Mouse (Mus musculus): ENCODE results near the gene Minos1. TPM values are rescaled to one million over a fixed set of nuclear protein-coding genes. Genes with fewer than 3 reads are reported as not detected.

The Minos1 gene
- polyA plus RNA-seq, 1 experiment = 137 TPM

- Histone ChIP-seq H3K27ac (ENCODE audit: insufficient read depth, low read length) (no peak overlapping the region), H3K4me3 (ENCODE audit: low read depth, low read length) (no peak overlapping the region), H3K36me3 (ENCODE audit: control insufficient read depth, insufficient read depth, low read length, poor library complexity, severe bottlenecking) (no peaks in the 10 kb centered on the region), H3K9ac (ENCODE audit: low read depth, poor library complexity, severe bottlenecking) (no peak overlapping the region), H3K4me1 (ENCODE audit: control insufficient read depth, insufficient read depth, low read length) (no peaks in the 10 kb centered on the region), H3K9me3 (replicated peaks; ENCODE audit: control insufficient read depth, insufficient read depth, low read length, poor library complexity, severe bottlenecking) (no peaks in the 10 kb centered on the region), H3K27me3 (ENCODE audit: control insufficient read depth, insufficient read depth, low read length, poor library complexity, severe bottlenecking) (no peaks in the 10 kb centered on the region)
- TF ChIP-seq CTCF (IDR thresholded peaks at IDR 0.05; ENCODE audit: low read depth, low read length) (no peak), POLR2A (IDR thresholded peaks at IDR 0.05; ENCODE audit: insufficient read depth, low read length) (no peak), EP300 (IDR thresholded peaks at IDR 0.05; ENCODE audit: insufficient read depth, low read depth, low read length) (no peak)
Observed at GRCm38 (mm10) chr4:139116356-139117063, 14.4 kb downstream of the Minos1 start.

DNA sequence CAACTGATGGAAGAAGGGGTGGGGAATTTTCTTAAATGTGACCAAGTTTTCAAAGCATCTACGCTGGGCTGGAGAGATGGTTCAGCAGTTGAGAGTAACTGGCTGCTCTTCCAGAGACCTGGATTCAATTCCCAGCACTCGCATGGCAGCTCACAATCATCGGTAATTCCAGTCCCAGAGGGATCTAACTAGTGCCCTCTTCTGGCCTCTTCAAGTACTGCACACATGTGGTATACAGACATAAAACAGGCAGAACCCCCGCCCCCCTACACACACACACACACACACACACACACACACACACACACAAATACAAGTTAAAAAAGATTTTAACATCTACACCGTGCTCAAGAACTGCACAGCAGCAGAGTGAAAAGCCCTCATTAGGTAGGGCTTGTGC is 15.2 kb downstream of the Minos1 start:
- Histone ChIP-seq H3K27ac (ENCODE audit: insufficient read depth, low read length) (no peak overlapping the region), H3K9ac (ENCODE audit: low read depth, poor library complexity, severe bottlenecking) (no peak overlapping the region), H3K27me3 (ENCODE audit: control insufficient read depth, insufficient read depth, low read length, poor library complexity, severe bottlenecking) (no peaks in the 10 kb centered on the region), H3K4me3 (ENCODE audit: low read depth, low read length) (no peak overlapping the region), H3K9me3 (replicated peaks; ENCODE audit: control insufficient read depth, insufficient read depth, low read length, poor library complexity, severe bottlenecking) (no peaks in the 10 kb centered on the region), H3K36me3 (ENCODE audit: control insufficient read depth, insufficient read depth, low read length, poor library complexity, severe bottlenecking) (no peaks in the 10 kb centered on the region), H3K4me1 (ENCODE audit: control insufficient read depth, insufficient read depth, low read length) (no peaks in the 10 kb centered on the region)
- peak; percentile 38 for TF ChIP-seq CTCF (IDR thresholded peaks at IDR 0.05; ENCODE audit: low read depth, low read length)
- no peak for TF ChIP-seq POLR2A (IDR thresholded peaks at IDR 0.05; ENCODE audit: insufficient read depth, low read length)
- TF ChIP-seq EP300 (IDR thresholded peaks at IDR 0.05; ENCODE audit: insufficient read depth, low read depth, low read length) = no peak

- no peak overlapping the region for H3K27ac ChIP-seq (ENCODE audit: insufficient read depth, low read length)
- H3K36me3 ChIP-seq (ENCODE audit: control insufficient read depth, insufficient read depth, low read length, poor library complexity, severe bottlenecking) = no peaks in the 10 kb centered on the region
- TF ChIP-seq EP300 (IDR thresholded peaks at IDR 0.05; ENCODE audit: insufficient read depth, low read depth, low read length) = no peak
- TF ChIP-seq POLR2A (IDR thresholded peaks at IDR 0.05; ENCODE audit: insufficient read depth, low read length) = no peak
- no peak for TF ChIP-seq CTCF (IDR thresholded peaks at IDR 0.05; ENCODE audit: low read depth, low read length)
- no peaks in the 10 kb centered on the region for H3K27me3 ChIP-seq (ENCODE audit: control insufficient read depth, insufficient read depth, low read length, poor library complexity, severe bottlenecking)
- no peaks in the 10 kb centered on the region for H3K4me1 ChIP-seq (ENCODE audit: control insufficient read depth, insufficient read depth, low read length)
- H3K4me3 ChIP-seq (ENCODE audit: low read depth, low read length) = no peak overlapping the region
- H3K9ac ChIP-seq (ENCODE audit: low read depth, poor library complexity, severe bottlenecking) = no peak overlapping the region
- no peaks in the 10 kb centered on the region for H3K9me3 ChIP-seq (replicated peaks; ENCODE audit: control insufficient read depth, insufficient read depth, low read length, poor library complexity, severe bottlenecking)
Observed at GRCm38 (mm10) chr4:139112482-139112881, 18.4 kb downstream of the Minos1 start.

GRCm38 (mm10) chr4:139111421-139111820 is 19.5 kb downstream of the Minos1 start:
- Histone ChIP-seq H3K9me3 (replicated peaks; ENCODE audit: control insufficient read depth, insufficient read depth, low read length, poor library complexity, severe bottlenecking) (no peaks in the 10 kb centered on the region), H3K4me1 (ENCODE audit: control insufficient read depth, insufficient read depth, low read length) (no peaks in the 10 kb centered on the region), H3K36me3 (ENCODE audit: control insufficient read depth, insufficient read depth, low read length, poor library complexity, severe bottlenecking) (no peaks in the 10 kb centered on the region), H3K4me3 (ENCODE audit: low read depth, low read length) (no peak overlapping the region), H3K27me3 (ENCODE audit: control insufficient read depth, insufficient read depth, low read length, poor library complexity, severe bottlenecking) (no peaks in the 10 kb centered on the region), H3K9ac (ENCODE audit: low read depth, poor library complexity, severe bottlenecking) (no peak overlapping the region), H3K27ac (ENCODE audit: insufficient read depth, low read length) (no peak overlapping the region)
- no peak for TF ChIP-seq EP300 (IDR thresholded peaks at IDR 0.05; ENCODE audit: insufficient read depth, low read depth, low read length)
- TF ChIP-seq POLR2A (IDR thresholded peaks at IDR 0.05; ENCODE audit: insufficient read depth, low read length) = no peak
- TF ChIP-seq CTCF (IDR thresholded peaks at IDR 0.05; ENCODE audit: low read depth, low read length) = no peak

DNA sequence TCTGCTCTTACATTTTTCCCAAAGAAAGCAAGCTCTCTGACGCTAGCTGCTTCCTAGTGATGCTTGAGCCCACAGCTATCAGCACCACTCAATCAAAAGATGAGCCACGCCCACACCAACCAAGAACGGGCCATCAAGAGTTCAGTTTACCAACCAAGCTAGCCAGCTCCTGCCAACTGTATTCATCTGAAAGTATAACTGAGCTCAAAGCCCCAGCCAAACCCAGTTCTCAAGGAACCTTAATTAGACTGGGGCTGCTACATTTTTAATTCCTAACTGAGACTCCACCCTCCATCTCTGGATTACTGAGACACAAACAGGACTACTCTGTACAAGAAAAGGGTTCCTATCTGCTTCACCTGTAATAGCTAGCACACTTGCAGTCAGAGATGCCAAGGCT is 20.1 kb downstream of the Minos1 start:
- Histone ChIP-seq H3K27ac (ENCODE audit: insufficient read depth, low read length) (no peak overlapping the region), H3K36me3 (ENCODE audit: control insufficient read depth, insufficient read depth, low read length, poor library complexity, severe bottlenecking) (no peaks in the 10 kb centered on the region), H3K4me3 (ENCODE audit: low read depth, low read length) (no peak overlapping the region), H3K4me1 (ENCODE audit: control insufficient read depth, insufficient read depth, low read length) (no peaks in the 10 kb centered on the region), H3K27me3 (ENCODE audit: control insufficient read depth, insufficient read depth, low read length, poor library complexity, severe bottlenecking) (no peaks in the 10 kb centered on the region), H3K9me3 (replicated peaks; ENCODE audit: control insufficient read depth, insufficient read depth, low read length, poor library complexity, severe bottlenecking) (no peaks in the 10 kb centered on the region), H3K9ac (ENCODE audit: low read depth, poor library complexity, severe bottlenecking) (no peak overlapping the region)
- TF ChIP-seq CTCF (IDR thresholded peaks at IDR 0.05; ENCODE audit: low read depth, low read length) = no peak
- TF ChIP-seq POLR2A (IDR thresholded peaks at IDR 0.05; ENCODE audit: insufficient read depth, low read length) = no peak
- no peak for TF ChIP-seq EP300 (IDR thresholded peaks at IDR 0.05; ENCODE audit: insufficient read depth, low read depth, low read length)

DNA sequence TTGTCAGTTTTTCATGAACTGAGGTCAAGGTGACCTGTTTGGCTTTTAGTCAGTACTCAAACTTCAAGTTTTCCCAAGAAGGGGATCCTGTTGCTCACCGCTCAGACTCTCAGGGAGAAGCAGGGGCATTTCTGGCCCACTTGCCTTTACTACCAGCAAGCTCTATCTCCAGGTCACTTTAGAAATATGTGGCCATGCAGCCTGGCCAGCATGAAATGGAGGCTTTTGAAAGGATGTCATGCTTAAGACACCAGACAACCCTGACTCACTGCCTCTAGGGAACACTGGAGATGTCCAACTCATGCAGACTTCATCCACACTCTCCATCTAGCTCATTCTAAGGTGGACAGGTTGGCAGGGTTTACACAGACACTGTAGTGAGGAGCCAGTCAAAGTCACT is 25.5 kb downstream of the Minos1 start:
- no peak overlapping the region for H3K9ac ChIP-seq (ENCODE audit: low read depth, poor library complexity, severe bottlenecking)
- no peak for TF ChIP-seq CTCF (IDR thresholded peaks at IDR 0.05; ENCODE audit: low read depth, low read length)
- TF ChIP-seq EP300 (IDR thresholded peaks at IDR 0.05; ENCODE audit: insufficient read depth, low read depth, low read length) = no peak
- TF ChIP-seq POLR2A (IDR thresholded peaks at IDR 0.05; ENCODE audit: insufficient read depth, low read length) = no peak
- 0 out of 2 replicates have a peak, but pooled peaks cover 3% of the 10 kb centered on the region for H3K36me3 ChIP-seq (ENCODE audit: control insufficient read depth, insufficient read depth, low read length, poor library complexity, severe bottlenecking)
- H3K27ac ChIP-seq (ENCODE audit: insufficient read depth, low read length) = no peak overlapping the region
- H3K9me3 ChIP-seq (replicated peaks; ENCODE audit: control insufficient read depth, insufficient read depth, low read length, poor library complexity, severe bottlenecking) = no peaks in the 10 kb centered on the region
- H3K4me3 ChIP-seq (ENCODE audit: low read depth, low read length) = no peak overlapping the region
- no peaks in the 10 kb centered on the region for H3K27me3 ChIP-seq (ENCODE audit: control insufficient read depth, insufficient read depth, low read length, poor library complexity, severe bottlenecking)
- no peaks in the 10 kb centered on the region for H3K4me1 ChIP-seq (ENCODE audit: control insufficient read depth, insufficient read depth, low read length)

Data from ES-Bruce4 (cell line).